Mouse (Mus musculus) lung, adult 18-20 months (tissue): Measurements from ENCODE around the gene Tbc1d16.

Experiments used
- DNase-seq, 2 experiments: peaks; one replicate each; pipeline ENCODE4 v3.0.0; 2022; ENCODE audit warnings: mixed read lengths in 2 of 2

The Tbc1d16 gene

GRCm38 (mm10) chr11:119138205-119138604 is 90.1 kb downstream of the Tbc1d16 start:
- DNase-seq, result no peak

GRCm38 (mm10) chr11:119134586-119134985 is 93.7 kb downstream of the Tbc1d16 start:
- no peak for DNase-seq

GRCm38 (mm10) chr11:119133437-119134221 is 94.7 kb downstream of the Tbc1d16 start:
- DNase-seq, result peak; percentile 50 to 54

- no peak for DNase-seq
Observed at GRCm38 (mm10) chr11:119132198-119133035, 95.9 kb downstream of the Tbc1d16 start.

- DNase-seq, result no peak
Observed at GRCm38 (mm10) chr11:119130081-119130765, 98.1 kb downstream of the Tbc1d16 start.

- no peak for DNase-seq
Observed at GRCm38 (mm10) chr11:119129281-119130058, 98.8 kb downstream of the Tbc1d16 start.

- DNase-seq, result no peak
Observed at GRCm38 (mm10) chr11:119128668-119129280, 99.5 kb downstream of the Tbc1d16 start.

GRCm38 (mm10) chr11:119127686-119128473 is 100.4 kb downstream of the Tbc1d16 start:
- DNase-seq, result peak; percentile 87 to 92

GRCm38 (mm10) chr11:119127147-119127546 is 101.2 kb downstream of the Tbc1d16 start:
- DNase-seq, result peak; percentile 34 to 54

GRCm38 (mm10) chr11:119125929-119126861 is 102.1 kb downstream of the Tbc1d16 start:
- peak; percentile 96 to 97 for DNase-seq

GRCm38 (mm10) chr11:119124536-119124935 is 103.8 kb downstream of the Tbc1d16 start:
- DNase-seq, result no peak

- peak in 1 of 2 experiments; percentile 41 for DNase-seq
Observed at GRCm38 (mm10) chr11:119123522-119124319, 104.6 kb downstream of the Tbc1d16 start.

- DNase-seq, result peak in 1 of 2 experiments; percentile 21
Observed at GRCm38 (mm10) chr11:119122396-119122795, 105.9 kb downstream of the Tbc1d16 start.

- DNase-seq, result no peak
Observed at GRCm38 (mm10) chr11:119118905-119119304, 109.4 kb downstream of the Tbc1d16 start.

GRCm38 (mm10) chr11:119117945-119118344 is 110.4 kb downstream of the Tbc1d16 start:
- no peak for DNase-seq

- no peak for DNase-seq
Observed at GRCm38 (mm10) chr11:119116992-119117391, 111.3 kb downstream of the Tbc1d16 start.

GRCm38 (mm10) chr11:119112721-119113120 is 115.6 kb downstream of the Tbc1d16 start:
- no peak for DNase-seq

- DNase-seq, result peak in 1 of 2 experiments; percentile 33
Observed at GRCm38 (mm10) chr11:119111345-119111744, 117.0 kb downstream of the Tbc1d16 start.
